19 mouse cellular contexts compared by ENCODE assay signal in genomic region chr1:150943601-150944000, GRCm38 (mm10). TPM values are rescaled to one million over a fixed set of nuclear protein-coding genes. Genes with fewer than 3 reads are reported as not detected.
DNase-seq lines count a peak whose midpoint lies in the region; ATAC-seq lines count a peak whose summit lies in the region.
"Had no signal": no experiment of that assay in that cellular context is flagged by ENCODE, and none has a peak within 500 bp of the region (broad histone marks: within the 10 kb centered on the region; RNA-seq: fewer than 3 reads in every experiment).

No protein-coding gene starts in this region.

- no peaks in the 10 kb centered on the region for H3K4me1 ChIP-seq in midbrain, embryonic 11.5 days (ENCODE audit: control insufficient read depth, insufficient read depth, low read length)
- H3K4me1 ChIP-seq in midbrain, embryonic 14.5 days (ENCODE audit: control insufficient read depth, insufficient read depth, low read length) = no peaks in the 10 kb centered on the region
- H3K4me1 ChIP-seq: forebrain, embryonic 13.5 days; forebrain, embryonic 15.5 days had no signal

- no peaks in the 10 kb centered on the region for H3K36me3 ChIP-seq in midbrain, embryonic 11.5 days (ENCODE audit: control insufficient read depth, insufficient read depth, low read length)
- no peaks in the 10 kb centered on the region for H3K36me3 ChIP-seq in midbrain, embryonic 14.5 days (ENCODE audit: control insufficient read depth, insufficient read depth, low read length)
- H3K36me3 ChIP-seq: embryonic facial prominence, embryonic 13.5 days; forebrain, embryonic 15.5 days had no signal

- H3K27me3 ChIP-seq in midbrain, embryonic 11.5 days (ENCODE audit: control insufficient read depth, insufficient read depth, low read length) = no peaks in the 10 kb centered on the region
- no peaks in the 10 kb centered on the region for H3K27me3 ChIP-seq in midbrain, embryonic 14.5 days (ENCODE audit: control insufficient read depth, insufficient read depth, low read length)
- H3K27me3 ChIP-seq: embryonic facial prominence, embryonic 13.5 days; forebrain, embryonic 13.5 days; forebrain, embryonic 15.5 days had no signal

- peak; percentile 40 for DNase-seq in embryo, embryonic 11 days
- no peak for DNase-seq in embryo, embryonic 9.5 days (ENCODE audit: extremely low spot score)
- DNase-seq in midbrain, embryonic 11.5 days (ENCODE audit: low spot score, missing footprints) = peak; percentile 80
- no peak for DNase-seq in midbrain, embryonic 14.5 days
- DNase-seq in mesoderm, embryonic 11.5 days (ENCODE audit: low read depth, low spot score) = peak; percentile 33
- DNase-seq in thymus, postnatal 14 days = no peak
- DNase-seq: adrenal gland, adult 2 months; adrenal gland, postnatal 10 days; adrenal gland, postnatal 25 days; cerebellum, adult 11 months; cerebellum, adult 18-20 months; cerebellum, adult 8-10 months; cerebellum, adult 9-11 months; cerebellum, postnatal 14 days; cerebellum, postnatal 36 days; forebrain, postnatal 0 days had no signal

- no peak overlapping the region for H3K9ac ChIP-seq in midbrain, embryonic 11.5 days (ENCODE audit: low read length)
- H3K9ac ChIP-seq in midbrain, embryonic 14.5 days (replicated peaks; ENCODE audit: low read length) = no peak overlapping the region
- H3K9ac ChIP-seq: embryonic facial prominence, embryonic 13.5 days; forebrain, embryonic 13.5 days; forebrain, embryonic 15.5 days; forebrain, postnatal 0 days had no signal

- H3K4me3 ChIP-seq in midbrain, embryonic 11.5 days (ENCODE audit: low read depth, low read length) = no peak overlapping the region
- H3K4me3 ChIP-seq in midbrain, embryonic 14.5 days (replicated peaks; ENCODE audit: low read depth, low read length) = no peak overlapping the region
- H3K4me3 ChIP-seq: embryonic facial prominence, embryonic 13.5 days; forebrain, embryonic 13.5 days; forebrain, embryonic 15.5 days had no signal

- no peak for ATAC-seq in midbrain, embryonic 11.5 days (ENCODE audit: low FRiP score)
- no peak for ATAC-seq in midbrain, embryonic 14.5 days (ENCODE audit: low FRiP score, low TSS enrichment)
- ATAC-seq: forebrain, embryonic 13.5 days; forebrain, embryonic 15.5 days; forebrain, postnatal 0 days had no signal

- no peak overlapping the region for H3K4me2 ChIP-seq in midbrain, embryonic 11.5 days
- no peak overlapping the region for H3K4me2 ChIP-seq in midbrain, embryonic 14.5 days (ENCODE audit: low read length)
- H3K4me2 ChIP-seq: embryonic facial prominence, embryonic 13.5 days; forebrain, embryonic 13.5 days; forebrain, embryonic 15.5 days had no signal

- H3K9me3 ChIP-seq in midbrain, embryonic 11.5 days (ENCODE audit: control insufficient read depth, low read length) = no peaks in the 10 kb centered on the region
- no peaks in the 10 kb centered on the region for H3K9me3 ChIP-seq in midbrain, embryonic 14.5 days (ENCODE audit: control insufficient read depth, low read length)
- H3K9me3 ChIP-seq: embryonic facial prominence, embryonic 13.5 days; forebrain, embryonic 13.5 days; forebrain, embryonic 15.5 days had no signal

- no peak overlapping the region for H3K27ac ChIP-seq in midbrain, embryonic 11.5 days (ENCODE audit: low read depth, low read length)
- H3K27ac ChIP-seq in midbrain, embryonic 14.5 days (replicated peaks; ENCODE audit: low read depth, low read length) = no peak overlapping the region
- H3K27ac ChIP-seq: embryonic facial prominence, embryonic 13.5 days; forebrain, embryonic 13.5 days; forebrain, embryonic 15.5 days had no signal

- 51% methylated on average over 2 of the region's 2 CpGs for WGBS in midbrain, embryonic 11.5 days
- whole genome bisulfite sequencing in midbrain, embryonic 14.5 days = 48% methylated on average over 2 of the region's 2 CpGs

RNA-seq across cellular contexts. Expression of gene Hmcn1, which starts 49.6 kb away (rescaled TPM):
- 6.0 and 7.8 TPM in 2 replicates for polyA plus RNA-seq in midbrain, embryonic 11.5 days (2014; fragmentation: Nextera tagmentation; extraction: Ambion mirVana)
- polyA plus RNA-seq in midbrain, embryonic 14.5 days (2014; fragmentation: Nextera tagmentation; extraction: Ambion mirVana) = 0.74 and 1.5 TPM in 2 replicates

Comparison
In these comparisons a context has a peak if more than half of its experiments do, and no peak if none do; other contexts are left out.
1. DNase-seq: peak in embryo, embryonic 11 days (single experiment), midbrain, embryonic 11.5 days (single experiment) and mesoderm, embryonic 11.5 days (single experiment); none in embryo, embryonic 9.5 days (single experiment), midbrain, embryonic 14.5 days (single experiment) and thymus, postnatal 14 days (single experiment).